Mouse (Mus musculus): ENCODE measurements around the gene Gpr12. TPM values are rescaled to one million over a fixed set of nuclear protein-coding genes. Genes with fewer than 3 reads are reported as not detected.

Gene Gpr12
- not detected for polyA plus RNA-seq (2017; shearing (Covaris generic))

DNA sequence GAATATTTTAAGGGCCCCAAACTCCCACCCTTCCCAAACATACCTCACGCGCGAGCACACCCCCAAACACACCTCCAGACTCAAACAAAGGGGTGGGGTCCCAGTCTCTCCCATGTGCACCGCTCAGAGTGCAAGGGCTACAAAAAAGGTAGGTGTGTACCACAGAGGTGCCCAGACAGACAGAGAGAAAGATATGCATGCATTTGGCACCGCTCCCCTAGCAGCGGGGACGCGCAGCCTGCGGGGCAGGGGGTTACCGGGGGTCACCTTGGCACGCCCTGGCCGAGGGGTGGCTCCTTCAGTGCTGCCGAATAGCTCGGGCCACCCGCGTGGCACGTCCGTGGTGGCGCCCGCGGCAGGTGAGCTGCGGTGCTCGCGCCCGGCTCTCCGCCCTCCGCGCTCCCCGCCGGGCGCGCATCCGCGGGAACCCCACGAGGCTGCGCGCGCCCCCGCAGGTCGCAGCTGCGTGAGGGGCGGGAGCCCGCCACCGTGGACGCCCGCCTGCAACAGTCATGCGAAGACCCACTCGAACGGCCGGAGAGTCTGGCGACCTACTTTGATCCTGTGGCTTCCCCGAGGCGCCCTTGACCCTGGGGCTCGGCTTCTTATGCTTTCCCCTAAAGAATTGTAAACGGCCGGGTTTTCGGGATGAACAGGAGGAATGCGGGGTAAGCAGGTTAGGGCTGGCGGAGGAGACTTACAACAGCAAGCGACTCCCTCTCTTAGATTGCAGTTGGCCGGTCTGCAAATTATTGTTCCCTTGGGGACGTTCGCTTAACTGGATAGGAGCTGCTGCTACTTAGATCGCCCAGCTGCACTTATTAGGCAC lies at the start of gene Gpr12:
Gene Gpr12 (minus strand): TSS at position 762 of the 829 bp plus-strand sequence.

DNA sequence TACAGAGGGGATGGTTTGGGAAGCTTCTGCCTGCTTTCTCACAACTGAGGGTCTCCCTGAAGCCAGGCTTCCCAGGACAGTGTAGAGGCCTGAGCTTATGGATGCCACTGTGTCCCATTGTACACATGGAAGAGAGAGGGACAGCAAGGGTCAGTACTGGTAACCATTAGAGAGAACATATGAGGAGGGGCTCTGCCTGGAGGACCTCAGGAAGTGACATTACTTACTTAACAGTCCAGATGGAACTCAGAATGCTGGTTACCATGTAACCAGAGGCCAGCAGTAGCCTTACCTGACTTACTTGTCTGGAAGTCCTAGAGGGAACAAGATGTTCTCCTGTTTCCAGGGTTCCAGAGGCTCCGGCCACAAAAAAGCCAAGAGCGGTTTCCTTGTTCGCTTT lies 29.2 kb downstream of the Gpr12 start, which contains the start of gene Gm3415:
Gene Gm3415 (plus strand): TSS at position 301 of the 400 bp plus-strand sequence.

GRCm38 (mm10) chr5:146537347-146537746 lies 47.7 kb downstream of the Gpr12 start, which contains the start of gene Gm3409:
Gm3409 (plus strand) TSS chr5:146537647.

Other genes with a start within 250 kb of the Gpr12 start
- gene Wasf3, start 200.3 kb downstream of the Gpr12 start, polyA plus RNA-seq (2017; shearing (Covaris generic)) = not detected
- not detected for gene Gm6408, start 103.3 kb downstream of the Gpr12 start, polyA plus RNA-seq (2017; shearing (Covaris generic))
- gene Gm6370, start 93.9 kb downstream of the Gpr12 start, polyA plus RNA-seq (2017; shearing (Covaris generic)) = not detected
- not detected for gene 4930449I24Rik, start 82.8 kb downstream of the Gpr12 start, polyA plus RNA-seq (2017; shearing (Covaris generic))
- not detected for gene Gm3402, start 71.1 kb downstream of the Gpr12 start, polyA plus RNA-seq (2017; shearing (Covaris generic))
- not detected for gene Gm3404, start 59.4 kb downstream of the Gpr12 start, polyA plus RNA-seq (2017; shearing (Covaris generic))
- not detected for gene Gm3409, start 47.6 kb downstream of the Gpr12 start, polyA plus RNA-seq (2017; shearing (Covaris generic))
- not detected for gene Gm3415, start 29.1 kb downstream of the Gpr12 start, polyA plus RNA-seq (2017; shearing (Covaris generic))
- gene Usp12, start 209.8 kb upstream of the Gpr12 start, polyA plus RNA-seq (2017; shearing (Covaris generic)) = 4.7 TPM
- gene Rpl21, start 247.7 kb upstream of the Gpr12 start, polyA plus RNA-seq (2017; shearing (Covaris generic)) = 328 TPM

Data from inflammation-experienced regulatory T-cells, adult 16 weeks (primary cell).